Mouse (Mus musculus) olfactory bulb, adult 2 months (tissue): ENCODE data around the gene 1810055G02Rik. TPM values are rescaled to one million over a fixed set of nuclear protein-coding genes. Genes with fewer than 3 reads are reported as not detected.

Experiments
- H3K27ac ChIP-seq: fragments of 200-500 bp; 2 replicates; pipeline ENCODE4 v1.5.1; 2012; ENCODE audit warnings: low read depth, low read length; ENCODE audit not compliant: insufficient read depth
- H3K4me1 ChIP-seq: fragments of 200-500 bp; 2 replicates; pipeline ENCODE4 v1.6.1; 2012; ENCODE audit warnings: low read length; ENCODE audit not compliant: control insufficient read depth, insufficient read depth
- H3K4me3 ChIP-seq: fragments of 200-500 bp; 2 replicates; pipeline ENCODE4 v1.5.1; 2012; ENCODE audit warnings: mild to moderate bottlenecking, low read depth, low read length, moderate library complexity; ENCODE audit not compliant: insufficient read depth
- CTCF ChIP-seq: fragments of 200-500 bp; IDR thresholded peaks from 2 replicates; pipeline ENCODE4 v1.5.1; 2012; ENCODE audit warnings: low read depth, mild to moderate bottlenecking, low read length, moderate library complexity; ENCODE audit not compliant: insufficient read depth
- POLR2A ChIP-seq: fragments of 200-500 bp; IDR thresholded peaks from 2 replicates; pipeline ENCODE4 v1.6.1; 2012; ENCODE audit warnings: mild to moderate bottlenecking, low read depth, low read length, moderate library complexity; ENCODE audit not compliant: insufficient read depth
- WGBS: fragments of 180-500 bp; shearing (Covaris S2); methylation state at CpG from one replicate; pipeline ENCODE4 v1.1.7; 2018; 5-methylcytosine and 5-hydroxymethylcytosine counted together
- polyA plus RNA-seq: library from polyadenylated mRNA; stranded (reverse); fragments of >200 nt; gene quantifications from 2 replicates; pipeline ENCODE4 v1.2.4, GENCODE M21; 2012; ENCODE audit warnings: low replicate concordance; ENCODE audit not compliant: missing spikeins, insufficient read depth, insufficient read length

Gene 1810055G02Rik
- polyA plus RNA-seq, 1 experiment = not detected

- 42% methylated on average over 1 of the region's 1 CpGs for WGBS
- no peak overlapping the region for H3K27ac ChIP-seq
- no peak for TF ChIP-seq CTCF
- TF ChIP-seq POLR2A = no peak
- H3K4me3 ChIP-seq = no peak overlapping the region
- peaks cover 5% of the 10 kb centered on the region; the same call in 1 of the 2 replicates for H3K4me1 ChIP-seq
These were observed 1.8 kb upstream of the 1810055G02Rik start for GRCm38 (mm10) chr19:3706258-3706657.

- WGBS = 20% methylated on average over 10 of the region's 10 CpGs
- peaks cover 5% of the 10 kb centered on the region; the same call in 1 of the 2 replicates for H3K4me1 ChIP-seq
- peak overlapping the region; percentile 80 for H3K27ac ChIP-seq
- peak overlapping the region; percentile 74 for H3K4me3 ChIP-seq
- no peak for TF ChIP-seq CTCF
- TF ChIP-seq POLR2A = no peak
These were observed 540 bp upstream of the 1810055G02Rik start for GRCm38 (mm10) chr19:3707553-3707952.

GRCm38 (mm10) chr19:3709013-3709787, 1.1 kb downstream of the 1810055G02Rik start:
- Histone ChIP-seq H3K4me1 (peaks cover 6% of the 10 kb centered on the region; the same call in 1 of the 2 replicates), H3K4me3 (no peak overlapping the region), H3K27ac (no peak overlapping the region)
- 33% methylated on average over 10 of the region's 10 CpGs for WGBS
- TF ChIP-seq POLR2A = no peak
- no peak for TF ChIP-seq CTCF

- peaks cover 9% of the 10 kb centered on the region; the same call in 1 of the 2 replicates for H3K4me1 ChIP-seq
- TF ChIP-seq CTCF (no peak), POLR2A (no peak)
- no peak overlapping the region for H3K27ac ChIP-seq
- no peak overlapping the region for H3K4me3 ChIP-seq
- 89% methylated on average over 2 of the region's 2 CpGs for WGBS
These were observed 2.3 kb downstream of the 1810055G02Rik start for GRCm38 (mm10) chr19:3710436-3710835.

- peaks cover 12% of the 10 kb centered on the region for H3K4me1 ChIP-seq
- H3K27ac ChIP-seq = no peak overlapping the region
- TF ChIP-seq CTCF = no peak
- no peak for TF ChIP-seq POLR2A
- no peak overlapping the region for H3K4me3 ChIP-seq
- WGBS = 88% methylated on average over 6 of the region's 6 CpGs
These were observed 6.3 kb downstream of the 1810055G02Rik start for GRCm38 (mm10) chr19:3714381-3714780.

- H3K4me1 ChIP-seq = peaks cover 17% of the 10 kb centered on the region
- TF ChIP-seq POLR2A (no peak), CTCF (peak; percentile 74)
- WGBS = 41% methylated on average over 19 of the region's 19 CpGs
- H3K27ac ChIP-seq = no peak overlapping the region
- H3K4me3 ChIP-seq = peak overlapping the region; percentile 55
These were observed 10.6 kb downstream of the 1810055G02Rik start for GRCm38 (mm10) chr19:3718481-3719361.

GRCm38 (mm10) chr19:3719362-3719891, 11.3 kb downstream of the 1810055G02Rik start:
- TF ChIP-seq POLR2A (no peak), CTCF (peak; percentile 36)
- Histone ChIP-seq H3K27ac (no peak overlapping the region), H3K4me3 (peak overlapping the region; percentile 55), H3K4me1 (peaks cover 13% of the 10 kb centered on the region)
- WGBS = under 1% methylated on average over 27 of the region's 27 CpGs

GRCm38 (mm10) chr19:3723170-3723569, 15.1 kb downstream of the 1810055G02Rik start:
- H3K4me3 ChIP-seq = no peak overlapping the region
- H3K27ac ChIP-seq = no peak overlapping the region
- 98% methylated on average over 9 of the region's 9 CpGs for WGBS
- H3K4me1 ChIP-seq = peaks cover 12% of the 10 kb centered on the region
- TF ChIP-seq POLR2A = no peak
- TF ChIP-seq CTCF = no peak
